Mouse (Mus musculus) heart, embryonic 14.5 days (tissue): Measurements from ENCODE around the gene Gm17018. TPM values are rescaled to one million over a fixed set of nuclear protein-coding genes. Genes with fewer than 3 reads are reported as not detected.

Experiments used
- ATAC-seq: fragments of 200-750 bp; cut with Nextera tagmentation; 2 replicates; pipeline ENCODE4 v1.8.0; 2017; ENCODE audit warnings: low read depth, moderate TSS enrichment; ENCODE audit not compliant: insufficient number of reproducible peaks, insufficient read depth, low FRiP score
- H3K27ac ChIP-seq, 2 experiments: fragments of 200-500 bp in 1 of 2; fragments of 300-500 bp in 1 of 2; sonication (generic) in 1 of 2; replicated peaks in 1 of 2; 2 replicates each; pipeline ENCODE4 v1.5.1; 2012 to 2014; ENCODE audit warnings: low read depth in 2 of 2, low read length in 2 of 2, control low read depth in 1 of 2, mild to moderate bottlenecking in 1 of 2, mixed read lengths in 1 of 2; ENCODE audit not compliant: control insufficient read depth in 1 of 2, insufficient read depth in 1 of 2
- H3K27me3 ChIP-seq: fragments of 300-500 bp; sonication (generic); 2 replicates; pipeline ENCODE4 v1.6.1; 2014; ENCODE audit warnings: mild to moderate bottlenecking, low read length, control low read depth; ENCODE audit not compliant: control insufficient read depth, insufficient read depth
- H3K36me3 ChIP-seq: fragments of 300-500 bp; sonication (generic); 2 replicates; pipeline ENCODE4 v1.6.1; 2014; ENCODE audit warnings: mild to moderate bottlenecking, control low read depth, low read length, mixed read lengths; ENCODE audit not compliant: control insufficient read depth, insufficient read depth
- H3K4me1 ChIP-seq, 2 experiments: fragments of 200-500 bp in 1 of 2; fragments of 300-500 bp in 1 of 2; sonication (generic) in 1 of 2; 2 replicates each; pipeline ENCODE4 v1.6.1; 2012 to 2014; ENCODE audit warnings: low read length in 2 of 2, control low read depth in 1 of 2, mixed read lengths in 1 of 2; ENCODE audit not compliant: control insufficient read depth in 2 of 2, insufficient read depth in 2 of 2
- H3K4me2 ChIP-seq: fragments of 300-500 bp; sonication (generic); 2 replicates; pipeline ENCODE4 v1.6.1; 2014; ENCODE audit warnings: mild to moderate bottlenecking, low read length
- H3K4me3 ChIP-seq, 2 experiments: fragments of 200-500 bp in 1 of 2; fragments of 300-500 bp in 1 of 2; sonication (generic) in 1 of 2; 2 replicates each; pipeline ENCODE4 v1.5.1; 2012 to 2014; ENCODE audit warnings: low read length in 2 of 2, mild to moderate bottlenecking in 2 of 2, control low read depth in 1 of 2, low read depth in 1 of 2, moderate library complexity in 1 of 2; ENCODE audit not compliant: control insufficient read depth in 1 of 2, insufficient read depth in 1 of 2
- H3K9ac ChIP-seq: fragments of 300-500 bp; sonication (generic); 2 replicates; pipeline ENCODE4 v1.6.1; 2014; ENCODE audit warnings: mild to moderate bottlenecking, low read length
- H3K9me3 ChIP-seq: fragments of 300-500 bp; sonication (generic); 2 replicates; pipeline ENCODE4 v1.6.1; 2016; ENCODE audit warnings: low read length, control low read depth; ENCODE audit not compliant: control insufficient read depth
- WGBS: fragments of 180-500 bp; shearing (Covaris S2); extraction: QIAGEN DNeasy Blood & Tissue Kit; methylation state at CpG from one replicate; pipeline ENCODE4 v1.1.7; 2014; 5-methylcytosine and 5-hydroxymethylcytosine counted together
- polyA plus RNA-seq: library from polyadenylated mRNA; unstranded; fragments of >200 nt; fragmentation: Nextera tagmentation; extraction: Ambion mirVana; gene quantifications from 2 replicates; pipeline ENCODE4 v1.2.1, GENCODE M21; 2014

Gene Gm17018
- polyA plus RNA-seq, 1 experiment from 2014 or later = 38.2 TPM

DNA sequence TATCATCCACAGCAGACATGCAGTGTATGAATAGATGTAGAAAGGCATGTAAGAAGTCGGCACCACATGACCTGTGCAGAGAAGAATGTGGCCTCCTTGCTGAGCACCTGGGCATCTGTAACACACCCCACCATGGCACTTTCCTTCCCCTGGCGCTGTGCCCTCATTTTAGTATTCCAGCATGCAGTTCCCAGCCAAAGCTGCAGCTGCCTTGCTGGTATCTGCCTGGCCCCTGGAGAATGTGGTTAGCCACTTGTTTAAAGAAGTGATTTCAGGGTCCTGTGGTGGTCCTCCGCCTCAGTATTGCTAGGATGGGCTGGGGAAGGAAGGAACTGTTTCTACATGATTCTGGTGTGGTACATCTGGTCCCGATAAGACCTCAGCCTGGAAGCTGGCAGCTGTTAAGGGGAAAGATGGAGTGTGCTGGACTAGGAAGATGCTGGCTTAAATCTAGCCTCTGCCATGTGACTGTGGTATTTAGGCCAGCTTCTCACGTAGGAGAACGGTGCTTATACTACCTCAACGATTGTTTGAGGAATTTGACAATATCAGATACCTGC lies 14.0 kb downstream of the Gm17018 start:
- H3K4me2 ChIP-seq = no peak overlapping the region
- H3K9ac ChIP-seq = no peak overlapping the region
- H3K36me3 ChIP-seq = peaks cover 48% of the 10 kb centered on the region
- no peak overlapping the region for H3K27ac ChIP-seq
- H3K9me3 ChIP-seq = no peaks in the 10 kb centered on the region
- peaks cover 29 to 37% of the 10 kb centered on the region in 2 experiments for H3K4me1 ChIP-seq
- ATAC-seq = no peak
- no peak overlapping the region for H3K4me3 ChIP-seq
- WGBS = 42% methylated on average over 7 of the region's 7 CpGs
- H3K27me3 ChIP-seq = no peaks in the 10 kb centered on the region

- Histone ChIP-seq H3K4me3 (no peak overlapping the region), H3K4me2 (no peak overlapping the region), H3K27ac (0 out of 4 replicates have a peak overlapping the region, but pooled peaks of 1 of the 2 experiments have one; percentile 9), H3K27me3 (no peaks in the 10 kb centered on the region), H3K9ac (no peak overlapping the region), H3K4me1 (peaks cover 32 to 44% of the 10 kb centered on the region in 2 experiments), H3K9me3 (no peaks in the 10 kb centered on the region), H3K36me3 (peaks cover 51% of the 10 kb centered on the region)
- WGBS = 36% methylated on average over 19 of the region's 19 CpGs
- no peak for ATAC-seq
Measured at GRCm38 (mm10) chr19:45574941-45575631, 14.7 kb downstream of the Gm17018 start.

- peaks cover 51% of the 10 kb centered on the region for H3K36me3 ChIP-seq
- H3K27me3 ChIP-seq = no peaks in the 10 kb centered on the region
- no peak overlapping the region; the same call in 1 of the 2 replicates for H3K9ac ChIP-seq
- H3K4me1 ChIP-seq = peaks cover 34 to 49% of the 10 kb centered on the region in 2 experiments
- H3K4me3 ChIP-seq = no peak overlapping the region
- H3K4me2 ChIP-seq = no peak overlapping the region
- 0 out of 4 replicates have a peak overlapping the region, but pooled peaks of 1 of the 2 experiments have one; percentile 9 for H3K27ac ChIP-seq
- no peaks in the 10 kb centered on the region for H3K9me3 ChIP-seq
- WGBS = 11% methylated on average over 8 of the region's 8 CpGs
- ATAC-seq = no peak
Measured at GRCm38 (mm10) chr19:45575632-45576001, 15.2 kb downstream of the Gm17018 start.

DNA sequence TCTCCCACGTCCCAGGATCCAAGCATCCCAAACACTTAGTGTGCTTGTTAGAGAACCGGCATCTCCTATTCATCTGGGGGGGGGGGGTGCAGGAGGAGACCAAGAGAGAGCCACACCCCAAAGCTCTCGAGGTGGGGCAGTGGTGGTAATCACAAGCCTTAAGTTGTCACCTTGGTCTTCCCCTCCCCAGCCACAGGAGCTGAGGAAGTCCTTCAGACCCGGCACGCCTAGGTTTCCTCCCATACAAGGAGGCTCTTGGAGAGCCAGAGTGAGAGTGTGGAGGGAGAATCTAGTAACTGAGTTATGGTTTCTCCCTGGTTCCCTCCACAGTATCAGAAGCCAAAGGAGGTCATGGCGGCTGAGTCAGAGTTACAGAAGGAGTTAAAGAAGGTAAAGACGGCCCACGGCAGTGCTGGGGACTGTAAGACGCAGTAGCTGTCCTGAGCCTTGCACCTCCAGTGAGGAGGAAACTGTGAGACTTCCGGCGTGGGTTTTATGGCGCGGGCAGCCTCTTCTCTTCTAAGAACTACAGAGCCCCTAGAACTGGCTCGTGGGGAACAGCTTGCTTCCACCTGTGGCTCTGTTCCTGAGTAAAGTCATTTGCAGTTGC lies 16.8 kb downstream of the Gm17018 start:
- Histone ChIP-seq H3K4me3 (no peak overlapping the region), H3K4me2 (no peak overlapping the region), H3K9me3 (no peaks in the 10 kb centered on the region), H3K36me3 (peaks cover 43% of the 10 kb centered on the region), H3K4me1 (peaks cover 34 to 49% of the 10 kb centered on the region in 2 experiments), H3K27me3 (no peaks in the 10 kb centered on the region), H3K27ac (no peak overlapping the region), H3K9ac (no peak overlapping the region)
- 76% methylated on average over 14 of the region's 14 CpGs for WGBS
- ATAC-seq = no peak

DNA sequence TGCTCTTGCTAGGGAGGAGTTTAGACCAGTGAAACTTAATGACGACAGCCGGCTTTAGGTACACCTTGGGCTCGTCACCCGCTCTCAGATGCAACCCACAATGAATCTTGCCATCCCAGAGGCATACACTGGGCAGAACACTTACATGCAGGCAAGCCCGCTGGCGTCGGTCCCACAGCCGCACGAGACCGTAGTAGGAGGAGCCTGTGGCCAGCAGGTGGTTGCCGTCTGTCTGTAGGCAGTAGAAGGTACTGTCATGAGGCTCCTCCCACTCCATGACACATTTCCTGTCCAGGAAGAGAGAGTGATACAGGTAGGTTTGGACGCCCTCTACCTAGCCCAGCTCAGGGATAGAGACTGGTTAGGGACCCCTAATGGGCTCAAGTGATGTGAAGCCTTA lies 18.6 kb downstream of the Gm17018 start:
- H3K4me2 ChIP-seq = no peak overlapping the region
- no peaks in the 10 kb centered on the region for H3K27me3 ChIP-seq
- ATAC-seq = no peak
- 79% methylated on average over 12 of the region's 12 CpGs for WGBS
- H3K36me3 ChIP-seq = peaks cover 45% of the 10 kb centered on the region
- no peaks in the 10 kb centered on the region for H3K9me3 ChIP-seq
- H3K4me1 ChIP-seq = peaks cover 32 to 46% of the 10 kb centered on the region in 2 experiments
- no peak overlapping the region for H3K27ac ChIP-seq
- peak overlapping the region; percentile 5; the same call in 1 of the 2 replicates for H3K9ac ChIP-seq
- H3K4me3 ChIP-seq = no peak overlapping the region

GRCm38 (mm10) chr19:45579416-45579815 lies 19.0 kb downstream of the Gm17018 start:
- Histone ChIP-seq H3K4me2 (no peak overlapping the region), H3K27me3 (no peaks in the 10 kb centered on the region), H3K27ac (no peak overlapping the region), H3K4me3 (no peak overlapping the region), H3K4me1 (peaks cover 30 to 43% of the 10 kb centered on the region in 2 experiments), H3K36me3 (peaks cover 49% of the 10 kb centered on the region), H3K9ac (peak overlapping the region; percentile 5; the same call in 1 of the 2 replicates), H3K9me3 (no peaks in the 10 kb centered on the region)
- 49% methylated on average over 7 of the region's 7 CpGs for WGBS
- no peak for ATAC-seq

- 68% methylated on average over 12 of the region's 12 CpGs for WGBS
- H3K4me1 ChIP-seq = peaks cover 26 to 35% of the 10 kb centered on the region in 2 experiments
- no peak overlapping the region for H3K27ac ChIP-seq
Measured at GRCm38 (mm10) chr19:45580235-45580634, 19.8 kb downstream of the Gm17018 start.

More at GRCm38 (mm10) chr19:45580235-45580634, 19.8 kb downstream of the Gm17018 start:
- H3K36me3 ChIP-seq = peaks cover 48% of the 10 kb centered on the region
- H3K27me3 ChIP-seq = no peaks in the 10 kb centered on the region
- no peak overlapping the region for H3K9ac ChIP-seq
- no peaks in the 10 kb centered on the region for H3K9me3 ChIP-seq
- H3K4me3 ChIP-seq = no peak overlapping the region
- no peak for ATAC-seq
- H3K4me2 ChIP-seq = no peak overlapping the region
